Mouse (Mus musculus) urinary bladder, adult 18-20 months (tissue): ENCODE results near the gene Olfr153.
"Not testable (repeated sequence)": the region's sequence is repeated elsewhere in the genome, so short reads cannot be mapped to it uniquely, and the experiment has no call there.

ENCODE experiments used
- DNase-seq, 2 experiments: peaks; one replicate each; pipeline ENCODE4 v3.0.0; 2022; ENCODE audit warnings: low spot score in 2 of 2, mixed read lengths in 2 of 2

Gene Olfr153

GRCm38 (mm10) chr2:87531496-87531895 lies at the start of gene Olfr153:
Gene Olfr153 (plus strand): TSS chr2:87531796.
- no peak for DNase-seq

- DNase-seq = no peak
These were observed 49.3 kb upstream of the Olfr153 start for GRCm38 (mm10) chr2:87482276-87482675.

- not testable (repeated sequence) for DNase-seq
These were observed 34.6 kb upstream of the Olfr153 start, which contains the start of gene Pramel7 for GRCm38 (mm10) chr2:87496993-87497392. Gene Pramel7 (minus strand): TSS chr2:87497093.

GRCm38 (mm10) chr2:87506265-87506664 lies 25.3 kb upstream of the Olfr153 start, which contains the start of gene Pramel6:
Gene Pramel6 (plus strand): TSS chr2:87506565.
- no peak for DNase-seq

GRCm38 (mm10) chr2:87515046-87515445 lies 16.6 kb upstream of the Olfr153 start:
- DNase-seq = no peak

GRCm38 (mm10) chr2:87515457-87516060 lies 16.0 kb upstream of the Olfr153 start:
- no peak for DNase-seq

GRCm38 (mm10) chr2:87516581-87516980 lies 15.0 kb upstream of the Olfr153 start:
- no peak for DNase-seq

- no peak for DNase-seq
These were observed 10.9 kb upstream of the Olfr153 start for GRCm38 (mm10) chr2:87520651-87521050.

GRCm38 (mm10) chr2:87525899-87526616 lies 5.5 kb upstream of the Olfr153 start:
- not testable (repeated sequence) for DNase-seq

GRCm38 (mm10) chr2:87534826-87535225 lies 3.2 kb downstream of the Olfr153 start:
- no peak for DNase-seq

- no peak for DNase-seq
These were observed 13.8 kb downstream of the Olfr153 start, which contains the start of gene Olfr1128 for GRCm38 (mm10) chr2:87545442-87545841. Gene Olfr1128 (minus strand): TSS chr2:87545542.

GRCm38 (mm10) chr2:87573602-87574001 lies 42.0 kb downstream of the Olfr153 start, which contains the start of gene Olfr1129:
Gene Olfr1129 (plus strand): TSS chr2:87573902.
- not testable (repeated sequence) for DNase-seq
